Mouse (Mus musculus) neural tube, embryonic 11.5 days (tissue): ENCODE measurements at regions not wholly inside any gene's neighbourhood (a gene's known extent, or its start where the extent isn't known, plus 50 kb on each side); places are given as distances from the start of the nearest gene placed in this dataset.

Source experiments
- ATAC-seq: fragments of 200-750 bp; cut with Nextera tagmentation; 2 replicates; pipeline ENCODE4 v1.8.0; 2017; ENCODE audit warnings: moderate number of reproducible peaks, mild to moderate bottlenecking, moderate TSS enrichment, moderate library complexity; ENCODE audit not compliant: insufficient read depth, low FRiP score, low TSS enrichment
- DNase-seq: peaks from one replicate; pipeline ENCODE4 v3.0.0-alpha.2; 2015; ENCODE audit warnings: low spot score
- H3K27ac ChIP-seq: fragments of 300-500 bp; sonication (generic); 2 replicates; pipeline ENCODE4 v1.5.1; 2014; ENCODE audit warnings: low read depth, mild to moderate bottlenecking, low read length
- H3K27me3 ChIP-seq: fragments of 300-500 bp; sonication (generic); 2 replicates; pipeline ENCODE4 v1.6.1; 2014; ENCODE audit warnings: mild to moderate bottlenecking, low read length, mixed read lengths; ENCODE audit not compliant: control insufficient read depth, insufficient read depth
- H3K36me3 ChIP-seq: fragments of 300-500 bp; sonication (generic); 2 replicates; pipeline ENCODE4 v1.6.1; 2014; ENCODE audit warnings: mild to moderate bottlenecking, low read length, moderate library complexity, mixed read lengths; ENCODE audit not compliant: control insufficient read depth, insufficient read depth
- H3K4me1 ChIP-seq: fragments of 300-500 bp; sonication (generic); 2 replicates; pipeline ENCODE4 v1.6.1; 2014; ENCODE audit warnings: low read length, mixed read lengths; ENCODE audit not compliant: control insufficient read depth, insufficient read depth
- H3K4me2 ChIP-seq: fragments of 300-500 bp; sonication (generic); 2 replicates; pipeline ENCODE4 v1.6.1; 2014; ENCODE audit warnings: low read depth, mild to moderate bottlenecking, moderate library complexity
- H3K4me3 ChIP-seq: fragments of 300-500 bp; sonication (generic); 2 replicates; pipeline ENCODE4 v1.5.1; 2014; ENCODE audit warnings: low read depth, low read length
- H3K9ac ChIP-seq: fragments of 300-500 bp; sonication (generic); 2 replicates; pipeline ENCODE4 v1.6.1; 2014; ENCODE audit warnings: mild to moderate bottlenecking, low read length
- H3K9me3 ChIP-seq: fragments of 300-500 bp; sonication (generic); 2 replicates; pipeline ENCODE4 v1.6.1; 2016; ENCODE audit warnings: low read length; ENCODE audit not compliant: control insufficient read depth
- WGBS: fragments of 180-500 bp; shearing (Covaris S2); extraction: QIAGEN DNeasy Blood & Tissue Kit; methylation state at CpG from one replicate; pipeline ENCODE4 v1.1.7; 2014; 5-methylcytosine and 5-hydroxymethylcytosine counted together

GRCm38 (mm10) chr10:106058050-106058449, 216.9 kb upstream of the Mettl25 start:
- Histone ChIP-seq H3K27ac (no peak overlapping the region), H3K9ac (no peak overlapping the region), H3K4me1 (no peaks in the 10 kb centered on the region), H3K4me3 (no peak overlapping the region), H3K27me3 (no peaks in the 10 kb centered on the region), H3K4me2 (no peak overlapping the region), H3K36me3 (no peaks in the 10 kb centered on the region), H3K9me3 (no peaks in the 10 kb centered on the region)
- ATAC-seq (no peak), DNase-seq (no peak)
- WGBS: 85% methylated on average over 5 of the region's 5 CpGs

GRCm38 (mm10) chr10:106038497-106038896, 197.3 kb upstream of the Mettl25 start:
- Histone ChIP-seq H3K4me3 (no peak overlapping the region), H3K9ac (no peak overlapping the region), H3K4me2 (no peak overlapping the region), H3K4me1 (no peaks in the 10 kb centered on the region), H3K27ac (no peak overlapping the region), H3K27me3 (no peaks in the 10 kb centered on the region), H3K9me3 (no peaks in the 10 kb centered on the region), H3K36me3 (no peaks in the 10 kb centered on the region)
- ATAC-seq: no peak
- no peak for DNase-seq
- 21% methylated on average over 1 of the region's 1 CpGs for WGBS

GRCm38 (mm10) chr10:106038033-106038432, 196.9 kb upstream of the Mettl25 start:
- H3K36me3 ChIP-seq: no peaks in the 10 kb centered on the region
- H3K4me2 ChIP-seq: no peak overlapping the region
- no peaks in the 10 kb centered on the region for H3K9me3 ChIP-seq
- 83% methylated on average over 2 of the region's 2 CpGs for WGBS
- ATAC-seq (no peak), DNase-seq (no peak)
- H3K9ac ChIP-seq: no peak overlapping the region
- H3K4me3 ChIP-seq: no peak overlapping the region
- H3K4me1 ChIP-seq: no peaks in the 10 kb centered on the region
- no peaks in the 10 kb centered on the region for H3K27me3 ChIP-seq
- no peak overlapping the region for H3K27ac ChIP-seq

GRCm38 (mm10) chr10:106033416-106033815, 192.2 kb upstream of the Mettl25 start:
- no peaks in the 10 kb centered on the region for H3K36me3 ChIP-seq
- no peak overlapping the region for H3K9ac ChIP-seq
- WGBS: 77% methylated on average over 4 of the region's 4 CpGs
- H3K27me3 ChIP-seq: no peaks in the 10 kb centered on the region
- H3K4me3 ChIP-seq: no peak overlapping the region
- no peak overlapping the region for H3K27ac ChIP-seq
- no peaks in the 10 kb centered on the region for H3K4me1 ChIP-seq
- no peak for DNase-seq
- H3K4me2 ChIP-seq: no peak overlapping the region
- no peaks in the 10 kb centered on the region for H3K9me3 ChIP-seq
- ATAC-seq: no peak

GRCm38 (mm10) chr10:106024648-106025047, 183.5 kb upstream of the Mettl25 start:
- H3K4me3 ChIP-seq: no peak overlapping the region
- H3K4me2 ChIP-seq: no peak overlapping the region
- 50% methylated on average over 1 of the region's 1 CpGs for WGBS
- no peak overlapping the region for H3K27ac ChIP-seq
- no peak for ATAC-seq
- H3K4me1 ChIP-seq: no peaks in the 10 kb centered on the region
- DNase-seq: no peak
- H3K9ac ChIP-seq: no peak overlapping the region
- H3K27me3 ChIP-seq: no peaks in the 10 kb centered on the region
- no peaks in the 10 kb centered on the region for H3K9me3 ChIP-seq
- H3K36me3 ChIP-seq: no peaks in the 10 kb centered on the region

- H3K4me3 ChIP-seq: no peak overlapping the region
- no peaks in the 10 kb centered on the region for H3K9me3 ChIP-seq
- 60% methylated on average over 9 of the region's 9 CpGs for WGBS
- no peak overlapping the region for H3K27ac ChIP-seq
- H3K27me3 ChIP-seq: no peaks in the 10 kb centered on the region
- no peak overlapping the region for H3K9ac ChIP-seq
- ATAC-seq (no peak), DNase-seq (no peak)
- no peak overlapping the region for H3K4me2 ChIP-seq
- H3K36me3 ChIP-seq: no peaks in the 10 kb centered on the region
- H3K4me1 ChIP-seq: no peaks in the 10 kb centered on the region
Measured at GRCm38 (mm10) chr10:106023639-106024215, 182.5 kb upstream of the Mettl25 start.

GRCm38 (mm10) chr10:106015965-106016364, 174.8 kb upstream of the Mettl25 start:
- no peaks in the 10 kb centered on the region for H3K27me3 ChIP-seq
- H3K4me2 ChIP-seq: no peak overlapping the region
- no peak overlapping the region for H3K9ac ChIP-seq
- no peaks in the 10 kb centered on the region for H3K36me3 ChIP-seq
- DNase-seq (no peak), ATAC-seq (no peak)
- no peaks in the 10 kb centered on the region for H3K9me3 ChIP-seq
- no peaks in the 10 kb centered on the region for H3K4me1 ChIP-seq
- H3K27ac ChIP-seq: no peak overlapping the region
- no peak overlapping the region for H3K4me3 ChIP-seq
- 82% methylated on average over 1 of the region's 1 CpGs for WGBS

- H3K9me3 ChIP-seq: no peaks in the 10 kb centered on the region
- no peaks in the 10 kb centered on the region for H3K36me3 ChIP-seq
- no peak overlapping the region for H3K4me2 ChIP-seq
- no peaks in the 10 kb centered on the region for H3K4me1 ChIP-seq
- no peak overlapping the region for H3K27ac ChIP-seq
- H3K4me3 ChIP-seq: no peak overlapping the region
- 78% methylated on average over 1 of the region's 1 CpGs for WGBS
- ATAC-seq (no peak), DNase-seq (no peak)
- no peak overlapping the region for H3K9ac ChIP-seq
- no peaks in the 10 kb centered on the region for H3K27me3 ChIP-seq
Measured at GRCm38 (mm10) chr10:106015436-106015835, 174.3 kb upstream of the Mettl25 start.

GRCm38 (mm10) chr10:106010131-106010530, 169.0 kb upstream of the Mettl25 start:
- ATAC-seq: no peak
- Histone ChIP-seq H3K27ac (no peak overlapping the region), H3K27me3 (no peaks in the 10 kb centered on the region), H3K9me3 (no peaks in the 10 kb centered on the region), H3K4me1 (no peaks in the 10 kb centered on the region), H3K36me3 (no peaks in the 10 kb centered on the region), H3K4me2 (no peak overlapping the region), H3K9ac (no peak overlapping the region), H3K4me3 (no peak overlapping the region)
- WGBS: 40% methylated on average over 2 of the region's 2 CpGs
- no peak for DNase-seq
